Mouse (Mus musculus) ES-Bruce4 (cell line): ENCODE measurements at regions not wholly inside any gene's neighbourhood (a gene's known extent, or its start where the extent isn't known, plus 50 kb on each side); places are given as distances from the start of the nearest gene placed in this dataset.
A peak's percentile ranks its signal among the peaks of the same experiment; 100 is the strongest.
"Not testable (repeated sequence)": the region's sequence is repeated elsewhere in the genome, so short reads cannot be mapped to it uniquely, and the experiment has no call there.

ENCODE experiments used
- H3K27ac ChIP-seq: 2 replicates; pipeline ENCODE4 v1.5.1; 2012; ENCODE audit warnings: low read length, inconsistent platforms; ENCODE audit not compliant: insufficient read depth
- H3K27me3 ChIP-seq: 2 replicates; pipeline ENCODE4 v1.6.1; 2012; ENCODE audit warnings: mild to moderate bottlenecking, low read length, inconsistent platforms; ENCODE audit not compliant: control insufficient read depth, poor library complexity, insufficient read depth, severe bottlenecking
- H3K36me3 ChIP-seq: 2 replicates; pipeline ENCODE4 v1.6.1; 2012; ENCODE audit warnings: inconsistent platforms, mild to moderate bottlenecking, low read length, moderate library complexity; ENCODE audit not compliant: control insufficient read depth, poor library complexity, insufficient read depth, severe bottlenecking
- H3K4me1 ChIP-seq: one replicate; pipeline ENCODE4 v1.8.1; 2011; ENCODE audit warnings: low read length; ENCODE audit not compliant: control insufficient read depth, insufficient read depth
- H3K4me3 ChIP-seq: 2 replicates; pipeline ENCODE4 v1.5.1; 2011; ENCODE audit warnings: low read depth, mild to moderate bottlenecking, low read length
- H3K9ac ChIP-seq: 2 replicates; pipeline ENCODE4 v1.6.1; 2012; ENCODE audit warnings: low read depth, mild to moderate bottlenecking, inconsistent platforms; ENCODE audit not compliant: poor library complexity, severe bottlenecking
- H3K9me3 ChIP-seq: replicated peaks from 2 replicates; pipeline ENCODE4 v1.6.1; 2012; ENCODE audit warnings: mild to moderate bottlenecking, low read length, inconsistent platforms; ENCODE audit not compliant: control insufficient read depth, poor library complexity, insufficient read depth, severe bottlenecking
- CTCF ChIP-seq: IDR thresholded peaks from one replicate; pipeline ENCODE4 v1.8.1; 2011; ENCODE audit warnings: low read depth, low read length
- EP300 ChIP-seq: IDR thresholded peaks from 2 replicates; pipeline ENCODE4 v1.6.1; 2011; ENCODE audit warnings: low read depth, low read length; ENCODE audit not compliant: insufficient read depth
- POLR2A ChIP-seq: IDR thresholded peaks from one replicate; pipeline ENCODE4 v1.8.1; 2011; ENCODE audit warnings: low read length; ENCODE audit not compliant: insufficient read depth

DNA sequence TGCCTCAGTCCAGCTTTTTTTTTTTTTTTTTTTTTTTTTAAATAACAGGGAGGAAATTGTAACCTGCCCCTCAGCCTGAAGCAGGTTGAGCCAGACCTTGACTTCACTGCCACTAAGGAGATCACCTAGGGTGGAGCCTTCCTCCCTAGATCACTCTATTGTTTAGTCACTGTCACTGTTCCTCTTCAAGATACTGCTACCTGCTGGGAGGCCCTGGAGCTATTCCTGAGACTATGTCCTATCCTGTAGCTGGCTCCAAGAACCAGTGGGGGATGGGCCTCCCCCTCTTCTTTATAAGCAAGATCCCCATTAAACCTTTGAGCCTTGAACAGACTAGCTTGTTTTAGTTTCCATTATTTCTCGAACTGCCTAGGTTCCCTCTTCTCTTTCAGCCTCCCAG is 467.8 kb upstream of the Il1rapl1 start:
- no peaks in the 10 kb centered on the region for H3K27me3 ChIP-seq
- no peak overlapping the region for H3K9ac ChIP-seq
- H3K9me3 ChIP-seq: peaks cover 9% of the 10 kb centered on the region; the same call in 1 of the 2 replicates
- no peak overlapping the region for H3K4me3 ChIP-seq
- no peak overlapping the region; the same call in 1 of the 2 replicates for H3K27ac ChIP-seq
- no peaks in the 10 kb centered on the region for H3K4me1 ChIP-seq
- no peaks in the 10 kb centered on the region for H3K36me3 ChIP-seq
- no peak for TF ChIP-seq CTCF
- peak; percentile 64; the same call in 1 of the 2 replicates for TF ChIP-seq EP300
- TF ChIP-seq POLR2A: no peak

DNA sequence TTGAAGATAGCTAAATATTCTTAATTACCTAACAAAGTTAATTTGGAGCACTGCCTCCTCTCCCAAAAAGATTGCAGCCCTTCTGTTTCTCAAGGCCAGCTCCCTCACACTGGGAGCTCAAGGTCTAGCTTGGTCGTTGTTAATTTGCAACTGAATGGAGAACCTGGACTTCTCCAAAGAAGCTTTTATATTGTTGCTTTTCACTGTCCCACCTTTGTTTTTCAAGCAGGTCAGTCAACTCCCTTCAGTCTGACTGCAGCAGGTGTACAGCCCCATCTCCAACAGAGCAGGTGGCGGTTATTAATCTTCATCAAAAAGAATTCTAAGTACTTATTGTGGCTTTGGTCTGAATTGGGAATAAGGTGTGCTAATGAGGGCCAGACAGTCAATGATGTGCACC is 467.2 kb upstream of the Il1rapl1 start:
- no peak overlapping the region for H3K9ac ChIP-seq
- H3K4me3 ChIP-seq: no peak overlapping the region
- TF ChIP-seq CTCF (no peak), EP300 (no peak), POLR2A (no peak)
- H3K9me3 ChIP-seq: 0 out of 2 replicates have a peak, but pooled peaks cover 5% of the 10 kb centered on the region
- no peaks in the 10 kb centered on the region for H3K36me3 ChIP-seq
- peak overlapping the region; percentile 83 for H3K27ac ChIP-seq
- H3K27me3 ChIP-seq: no peaks in the 10 kb centered on the region
- no peaks in the 10 kb centered on the region for H3K4me1 ChIP-seq

- not testable (repeated sequence) for H3K4me3 ChIP-seq, H3K9ac ChIP-seq, H3K4me1 ChIP-seq, H3K9me3 ChIP-seq, H3K27me3 ChIP-seq, H3K27ac ChIP-seq, H3K36me3 ChIP-seq
These were observed 464.6 kb upstream of the Il1rapl1 start for GRCm38 (mm10) chrX:88580056-88580455.
